Mouse (Mus musculus): Measurements from ENCODE around the gene Plekhm2.

Plekhm2 gene

DNA sequence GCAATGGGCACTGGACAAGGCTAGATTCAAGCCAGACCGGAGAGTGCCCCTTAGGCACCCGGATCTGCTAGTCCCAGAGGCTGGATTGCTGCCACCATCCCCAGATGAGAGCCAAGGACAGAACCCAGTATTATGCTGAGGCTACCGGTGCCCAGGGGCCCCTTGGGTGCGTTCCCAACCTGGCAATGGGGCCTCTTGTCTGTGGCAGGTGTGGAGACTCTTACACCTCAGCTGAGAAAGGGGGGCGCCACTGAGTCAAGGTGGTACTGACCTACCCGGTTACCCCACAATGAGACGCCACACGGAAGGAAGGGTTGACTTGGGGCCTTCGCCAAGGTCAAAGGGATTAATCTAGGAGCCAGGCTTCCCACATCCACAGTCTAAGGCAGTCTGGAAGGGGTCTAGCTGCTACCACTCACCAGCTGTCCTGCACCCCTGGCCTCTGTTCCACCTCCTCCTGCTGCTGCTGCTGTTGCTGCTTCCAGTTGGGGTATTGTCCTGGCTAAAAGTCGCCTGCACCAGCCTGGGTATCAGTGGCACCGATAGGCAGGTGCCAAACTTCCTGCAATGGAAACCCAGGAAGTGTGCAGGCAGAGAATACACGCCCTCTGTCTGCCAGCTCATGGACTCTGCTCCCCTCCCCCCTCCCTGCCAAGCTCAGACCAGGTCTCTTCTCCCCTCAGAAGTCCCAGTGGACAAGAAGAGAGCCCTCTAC lies 63.4 kb downstream of the Plekhm2 start:
- DNase-seq: no peak

DNA sequence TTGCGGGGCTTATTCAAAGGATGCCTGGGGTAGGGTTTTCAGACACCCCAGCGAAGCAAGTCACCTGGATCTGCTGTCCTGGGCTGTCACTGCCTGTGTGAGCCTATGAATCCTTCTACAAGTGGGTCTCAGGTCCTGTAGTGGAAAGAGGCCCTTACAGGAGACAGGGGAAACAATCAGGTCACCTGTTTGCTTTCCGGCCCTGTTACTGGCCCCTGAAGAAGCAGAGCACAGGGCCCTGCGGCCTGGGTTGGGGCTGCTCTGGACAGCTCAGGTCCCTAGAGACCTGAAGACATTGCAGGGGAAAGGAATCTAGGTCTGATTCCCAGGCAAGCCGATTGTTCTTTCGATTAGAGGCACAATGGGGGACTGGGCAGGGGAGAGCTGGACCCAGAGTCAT lies 64.3 kb downstream of the Plekhm2 start:
- DNase-seq: no peak

- no peak for DNase-seq
Measured at GRCm38 (mm10) chr4:141599251-141600141, 65.2 kb downstream of the Plekhm2 start.

- DNase-seq: no peak
Measured at GRCm38 (mm10) chr4:141598894-141599250, 65.8 kb downstream of the Plekhm2 start.

DNA sequence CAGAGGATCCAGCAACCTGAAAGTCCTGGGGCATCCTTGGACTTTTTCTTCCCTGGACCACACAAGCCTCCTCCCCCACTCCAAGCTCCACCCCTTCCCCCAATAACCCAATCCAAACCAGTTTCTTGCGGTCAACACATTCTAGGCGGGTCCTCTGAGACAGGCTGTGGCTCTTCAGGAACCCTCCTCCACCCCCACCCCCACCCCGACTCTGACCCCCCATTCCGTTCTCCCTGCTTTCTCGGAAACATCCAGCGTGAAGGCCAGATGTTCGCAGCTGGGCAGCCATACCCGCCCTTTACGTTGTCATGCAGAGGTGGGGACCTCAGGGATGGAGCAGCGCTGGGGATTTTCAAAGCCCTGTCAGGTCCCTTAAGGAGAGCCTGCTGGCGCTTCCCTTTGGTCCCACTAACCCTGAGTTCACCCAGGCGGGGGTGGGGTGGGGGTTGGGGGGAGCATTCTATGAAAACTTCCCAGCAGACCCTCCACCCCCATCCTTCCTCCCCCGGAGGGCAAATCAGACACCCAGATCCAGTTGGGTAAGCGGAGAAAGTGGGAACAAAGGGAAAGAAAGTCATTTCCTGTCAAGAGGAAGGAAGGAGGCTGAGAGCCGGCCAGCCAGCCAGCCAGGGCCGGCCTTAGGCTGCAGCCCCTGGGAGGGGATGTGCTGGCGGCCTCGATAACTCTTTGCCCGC lies 66.4 kb downstream of the Plekhm2 start:
- DNase-seq: no peak

- DNase-seq: no peak
Measured at GRCm38 (mm10) chr4:141596700-141597328, 67.9 kb downstream of the Plekhm2 start.

DNA sequence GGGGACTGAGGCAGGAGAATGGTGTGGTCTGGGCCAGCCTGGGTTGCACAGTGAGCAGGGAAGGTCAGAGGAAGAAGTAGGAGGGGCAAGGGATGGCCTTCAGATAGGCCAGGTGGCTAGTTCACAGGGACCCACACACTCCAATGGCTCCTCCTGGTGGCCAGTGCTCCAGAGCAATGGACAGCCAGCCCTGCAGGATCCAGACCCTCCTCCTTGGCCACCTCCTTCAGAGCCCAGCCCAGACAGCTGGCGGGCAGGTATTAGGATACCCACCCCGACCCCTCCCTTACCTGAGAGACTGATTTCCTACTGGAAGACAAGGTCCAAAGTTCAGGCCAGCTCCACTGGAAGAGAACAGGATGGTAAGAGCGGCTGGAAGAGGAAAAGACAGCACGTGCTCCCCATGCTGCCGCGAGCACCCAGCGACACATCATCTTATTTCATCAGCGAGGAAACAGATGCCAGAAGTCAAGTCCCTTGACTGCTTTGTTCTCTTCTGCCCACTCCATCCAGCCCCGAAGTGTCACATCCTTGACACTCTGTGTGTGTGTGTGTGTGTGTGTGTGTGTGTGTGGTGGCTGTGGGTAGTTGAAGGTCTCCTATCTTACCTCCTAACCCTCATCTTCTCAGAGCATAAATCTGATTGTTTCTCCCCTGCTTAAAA lies 69.0 kb downstream of the Plekhm2 start:
- DNase-seq: no peak

- no peak for DNase-seq
Measured at GRCm38 (mm10) chr4:141595138-141595537, 69.6 kb downstream of the Plekhm2 start.

DNA sequence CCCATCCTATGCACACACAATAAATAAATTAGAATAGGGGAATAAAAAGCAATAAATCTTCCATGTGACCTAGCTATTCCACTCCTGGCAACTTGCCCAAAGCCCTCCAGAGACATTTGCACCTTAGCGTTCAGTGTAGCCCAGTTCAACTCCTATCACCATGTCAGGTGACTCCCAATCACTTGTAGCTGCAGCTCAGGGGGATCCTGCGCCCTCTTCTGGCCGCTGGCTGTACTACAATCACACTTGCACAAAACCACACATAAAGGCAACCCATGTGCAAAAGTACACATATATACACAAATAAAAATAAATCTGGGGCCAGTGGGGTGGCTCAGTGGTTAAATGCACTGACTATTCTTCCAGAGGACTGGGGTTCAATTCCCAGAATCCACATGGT lies 73.2 kb downstream of the Plekhm2 start:
- no peak for DNase-seq

DNA sequence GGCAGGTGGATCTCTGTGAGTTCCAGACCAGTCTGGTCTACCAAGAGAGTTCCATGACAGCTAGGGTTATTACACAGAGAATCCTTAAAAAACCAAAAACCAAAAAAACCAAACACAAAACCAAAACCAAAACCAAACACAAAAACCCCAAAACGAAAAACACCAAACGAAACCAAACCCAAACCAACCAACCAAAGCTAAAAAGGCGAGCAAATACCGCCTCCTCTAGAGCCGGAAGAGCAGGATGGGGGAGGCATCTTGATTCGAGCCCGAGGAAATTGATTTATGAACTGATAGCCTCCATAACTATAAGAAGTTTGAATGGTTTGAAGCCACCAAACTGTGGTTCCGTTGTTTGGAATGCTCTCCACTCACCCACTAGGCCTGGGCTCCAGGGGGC lies 80.8 kb downstream of the Plekhm2 start:
- DNase-seq: no peak

DNA sequence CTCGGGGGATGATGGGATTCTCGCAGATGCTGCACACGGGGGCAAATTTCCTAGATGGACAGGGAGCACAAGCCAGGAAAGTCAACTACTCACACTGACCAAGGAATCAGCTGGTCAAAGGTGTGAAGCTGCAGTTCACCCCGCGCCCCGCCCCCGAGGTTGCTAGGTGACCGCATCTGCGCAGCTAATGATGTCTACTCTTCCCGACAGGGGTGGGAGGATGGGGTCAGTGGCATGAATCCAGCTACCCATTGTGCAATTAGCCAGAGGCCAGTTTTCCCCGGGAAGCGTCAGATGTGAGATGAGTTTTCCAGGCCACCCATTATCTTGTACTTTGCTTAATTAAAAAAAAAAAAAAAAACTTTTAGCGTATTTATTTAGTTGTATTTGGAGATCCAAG lies 83.6 kb downstream of the Plekhm2 start:
- DNase-seq: no peak

DNA sequence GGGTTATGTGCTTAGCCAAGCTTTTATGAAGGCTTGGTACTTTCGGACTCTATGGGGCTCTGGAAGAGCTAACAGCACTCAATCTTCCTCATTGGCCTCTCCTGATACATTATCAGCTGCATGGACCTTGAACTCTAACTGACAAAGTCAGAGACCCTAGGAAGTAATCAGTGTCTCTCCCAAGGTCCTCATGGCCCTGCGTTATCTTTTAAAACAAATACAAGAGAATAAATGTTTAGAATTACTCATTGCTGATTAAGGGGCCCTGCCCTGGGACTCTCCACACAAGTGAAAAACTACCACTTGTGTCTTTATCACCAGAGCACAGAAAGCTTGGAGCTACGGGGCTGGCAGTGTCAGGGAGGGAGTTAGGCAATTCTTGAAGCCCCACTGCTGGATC lies 85.9 kb downstream of the Plekhm2 start:
- no peak for DNase-seq

DNA sequence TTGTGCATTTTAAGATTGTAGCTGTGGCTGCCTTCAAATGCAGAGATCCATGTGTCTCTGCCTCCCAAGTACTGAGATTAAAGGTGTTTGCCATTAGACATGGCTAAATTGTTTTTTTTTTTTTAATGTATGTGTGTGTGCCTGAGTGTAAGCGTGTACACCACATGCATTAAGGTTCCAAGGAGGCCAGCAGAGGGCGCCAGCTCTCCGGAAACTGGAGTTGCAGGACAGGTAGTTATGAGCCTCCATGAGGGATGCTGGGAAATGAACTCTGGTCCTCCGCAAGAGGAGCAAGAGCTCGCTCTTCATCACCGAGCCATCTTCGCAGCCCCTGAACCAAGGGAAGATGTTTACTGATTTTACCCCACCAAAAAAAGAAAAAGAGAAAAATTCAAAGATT lies 87.8 kb downstream of the Plekhm2 start:
- no peak for DNase-seq

GRCm38 (mm10) chr4:141576404-141576803 lies 88.3 kb downstream of the Plekhm2 start:
- no peak for DNase-seq
